9 mouse cellular contexts compared by ENCODE assay signal in the genomic region with DNA sequence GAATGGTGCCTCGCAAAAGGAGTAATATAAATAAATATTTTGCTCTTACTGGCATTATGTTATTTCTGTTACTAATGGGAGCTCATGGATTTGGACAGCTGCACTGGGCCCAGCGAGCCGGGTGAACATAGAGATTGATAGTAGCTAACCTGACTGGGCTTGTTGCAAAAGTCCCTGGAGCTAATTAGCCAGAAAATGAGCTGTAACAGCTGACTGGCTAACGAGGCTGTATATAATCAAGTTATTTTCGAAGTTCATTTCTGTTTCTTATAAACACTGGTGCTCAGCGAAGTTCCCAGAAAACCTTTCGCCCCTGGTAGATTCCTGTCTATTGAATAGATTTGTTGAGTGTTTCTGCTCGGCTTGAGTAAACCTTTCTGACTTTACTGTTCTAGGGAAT. TPM values are rescaled to one million over a fixed set of nuclear protein-coding genes. Genes with fewer than 3 reads are reported as not detected.
DNase-seq lines count a peak whose midpoint lies in the region; ATAC-seq lines count a peak whose summit lies in the region.
"Had no signal": no experiment of that assay in that cellular context is flagged by ENCODE, and none has a peak within 500 bp of the region (broad histone marks: within the 10 kb centered on the region; RNA-seq: fewer than 3 reads in every experiment).

No protein-coding gene starts in this region.

- H3K9me3 ChIP-seq in heart, embryonic 14.5 days (ENCODE audit: control insufficient read depth, low read length), result no peaks in the 10 kb centered on the region
- no peaks in the 10 kb centered on the region for H3K9me3 ChIP-seq in neural tube, embryonic 12.5 days

- H3K4me3 ChIP-seq in heart, embryonic 14.5 days (ENCODE audit: control insufficient read depth in 1 of 2, insufficient read depth in 1 of 2, low read depth in 1 of 2, low read length in 2 of 2), result no peak overlapping the region
- no peak overlapping the region for H3K4me3 ChIP-seq in neural tube, embryonic 12.5 days

- H3K4me1 ChIP-seq in heart, embryonic 14.5 days (ENCODE audit: control insufficient read depth in 2 of 2, insufficient read depth in 2 of 2, low read length in 2 of 2), result peaks cover 9 to 13% of the 10 kb centered on the region in 2 experiments; a peak in 3 of 4 replicates
- H3K4me1 ChIP-seq in neural tube, embryonic 12.5 days, result peaks cover 21% of the 10 kb centered on the region

- DNase-seq in heart, adult 18-20 months, result no peak
- DNase-seq in neural tube, embryonic 10.5 days (ENCODE audit: extremely low spot score, low spot score), result no peak
- peak; percentile 35 to 62 for DNase-seq in kidney, postnatal 4 days
- DNase-seq in frontal cortex, adult 2 months (ENCODE audit: extremely low spot score in 1 of 2, low spot score in 1 of 2), result no peak
- DNase-seq in urinary bladder, postnatal 14 days (ENCODE audit: low spot score), result no peak
- DNase-seq in frontal cortex, postnatal 14 days (ENCODE audit: low spot score in 2 of 2), result no peak

- WGBS in heart, embryonic 14.5 days, result 87% methylated on average over 8 of the region's 8 CpGs
- WGBS in neural tube, embryonic 12.5 days, result 66% methylated on average over 8 of the region's 8 CpGs

- H3K27me3 ChIP-seq in heart, embryonic 14.5 days (ENCODE audit: control insufficient read depth, insufficient read depth, low read length), result no peaks in the 10 kb centered on the region
- no peaks in the 10 kb centered on the region for H3K27me3 ChIP-seq in neural tube, embryonic 12.5 days (replicated peaks)

- H3K27ac ChIP-seq in heart, embryonic 14.5 days (replicated peaks in 1 of 2; ENCODE audit: control insufficient read depth in 1 of 2, insufficient read depth in 1 of 2, low read depth in 2 of 2, low read length in 2 of 2), result peak overlapping the region in 1 of 2 experiments; percentile 47; a peak in 1 of 4 replicates
- H3K27ac ChIP-seq in neural tube, embryonic 12.5 days, result 0 out of 2 replicates have a peak overlapping the region, but pooled peaks have one; percentile 47

- H3K9ac ChIP-seq in heart, embryonic 14.5 days (ENCODE audit: low read length), result no peak overlapping the region
- no peak overlapping the region for H3K9ac ChIP-seq in neural tube, embryonic 12.5 days

- H3K36me3 ChIP-seq in heart, embryonic 14.5 days (ENCODE audit: control insufficient read depth, insufficient read depth, low read length), result peaks cover 6% of the 10 kb centered on the region; the same call in 1 of the 2 replicates
- H3K36me3 ChIP-seq in neural tube, embryonic 12.5 days, result no peaks in the 10 kb centered on the region

- peak overlapping the region; percentile 57 for H3K4me2 ChIP-seq in heart, embryonic 14.5 days (ENCODE audit: low read length)
- H3K4me2 ChIP-seq in neural tube, embryonic 12.5 days (replicated peaks), result peak overlapping the region; percentile 45

- ATAC-seq in heart, embryonic 14.5 days (ENCODE audit: insufficient number of reproducible peaks, insufficient read depth, low FRiP score, low read depth), result no peak
- no peak for ATAC-seq in neural tube, embryonic 12.5 days (ENCODE audit: low FRiP score, low read depth)
- ATAC-seq: activated CD4-positive, CD25-positive, alpha-beta regulatory T cell, adult 4 months had no signal

RNA-seq across cellular contexts. Expression of a gene that starts 0.9 kb away (rescaled TPM):
- polyA plus RNA-seq in heart, embryonic 14.5 days (2014; fragmentation: Nextera tagmentation; extraction: Ambion mirVana), result 0.34 and 0.77 TPM in 2 replicates
- total RNA-seq in heart, adult 18-20 months (2021), result not detected
- polyA plus RNA-seq in neural tube, embryonic 12.5 days (2016; fragmentation: Nextera tagmentation; extraction: Ambion mirVana), result 0.33 and 0.39 TPM in 2 replicates
- polyA plus RNA-seq in frontal cortex, adult 2 months (2012; rRNA removed), result 0.66 and 1.1 TPM in 2 replicates

RNA-seq across cellular contexts. Expression of a gene that starts 19.2 kb away (rescaled TPM):
- 24.5 and 26.3 TPM in 2 replicates for polyA plus RNA-seq in heart, embryonic 14.5 days (2014; fragmentation: Nextera tagmentation; extraction: Ambion mirVana)
- total RNA-seq in heart, adult 18-20 months (2021), result 1 to 10 TPM; 8.1 to 9.0 TPM
- 8.2 and 8.7 TPM in 2 replicates for polyA plus RNA-seq in neural tube, embryonic 12.5 days (2016; fragmentation: Nextera tagmentation; extraction: Ambion mirVana)
- polyA plus RNA-seq in frontal cortex, adult 2 months (2012; rRNA removed), result 4.4 and 4.9 TPM in 2 replicates

Comparison
In these comparisons a context has a peak if more than half of its experiments do, and no peak if none do; other contexts are left out.
1. DNase-seq: peak in kidney, postnatal 4 days (2 of 2); none in heart, adult 18-20 months (0 of 2), neural tube, embryonic 10.5 days (single experiment), frontal cortex, adult 2 months (0 of 2), urinary bladder, postnatal 14 days (single experiment) and frontal cortex, postnatal 14 days (0 of 2).